Mouse (Mus musculus) frontal cortex, postnatal 10 days (tissue): ENCODE data around the gene Zik1.
A peak's percentile ranks its signal among the peaks of the same experiment; 100 is the strongest.

Experiments used
- DNase-seq, 2 experiments: peaks; one replicate each; pipeline ENCODE4 v3.0.0; 2022; ENCODE audit warnings: low spot score in 2 of 2, mixed read lengths in 1 of 2

The Zik1 gene

DNA sequence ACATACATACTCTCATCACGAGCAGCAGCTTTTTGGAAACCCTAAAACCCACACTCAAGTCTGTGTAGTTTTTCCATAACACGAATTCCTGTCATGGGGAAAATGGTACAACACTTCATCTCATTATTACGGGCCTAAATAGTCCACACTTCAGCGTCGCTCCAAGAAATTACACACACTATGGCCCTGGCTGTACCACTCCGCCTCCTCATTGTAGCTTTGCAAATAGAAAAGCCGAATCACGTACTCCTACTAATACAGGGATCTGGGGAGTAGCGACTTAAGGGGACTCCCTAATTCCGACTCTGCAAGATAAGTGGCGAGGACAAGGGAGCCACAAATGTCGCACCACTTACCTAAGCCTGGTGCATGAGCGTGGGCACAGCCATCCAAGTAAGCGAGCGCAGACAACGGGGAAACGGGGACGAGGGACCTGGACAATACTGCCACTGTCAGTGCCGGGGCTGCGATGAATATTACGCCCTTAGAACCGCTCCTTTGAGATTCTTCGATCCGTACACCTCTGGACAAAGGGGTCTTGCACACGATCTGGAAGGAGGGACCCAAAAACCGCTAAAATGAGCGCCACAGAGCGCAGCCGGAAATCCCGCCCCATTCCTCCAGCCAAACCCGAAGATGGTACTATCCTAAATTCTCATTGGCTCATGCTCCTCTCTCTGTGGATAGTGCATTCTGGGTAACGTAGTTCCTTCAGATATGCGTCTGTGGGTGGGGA is at the start of gene Zik1:
Gene Zik1 (minus strand): TSS at position 609 of the 736 bp plus-strand sequence.
- DNase-seq: peak; percentile 66 to 76

DNA sequence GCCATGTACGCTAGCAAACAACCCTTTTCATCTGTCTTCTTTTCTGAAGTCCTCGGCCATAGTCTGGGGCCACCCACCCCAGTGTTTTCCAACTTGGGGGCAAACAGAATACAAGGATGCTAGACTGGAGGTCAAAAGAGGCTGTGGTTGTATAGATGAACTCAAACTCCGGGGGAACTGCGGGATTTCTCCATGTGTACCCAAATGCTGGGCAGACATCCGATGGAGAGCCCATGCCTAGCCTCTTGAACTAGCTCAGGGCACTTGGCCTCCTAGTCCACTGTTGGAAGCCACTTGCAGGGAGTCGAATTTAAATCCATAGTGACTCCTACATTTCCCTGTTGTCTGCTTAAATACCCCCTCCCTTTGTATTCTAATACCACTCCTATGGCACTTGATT is 384 bp upstream of the Zik1 start:
- DNase-seq: no peak

DNA sequence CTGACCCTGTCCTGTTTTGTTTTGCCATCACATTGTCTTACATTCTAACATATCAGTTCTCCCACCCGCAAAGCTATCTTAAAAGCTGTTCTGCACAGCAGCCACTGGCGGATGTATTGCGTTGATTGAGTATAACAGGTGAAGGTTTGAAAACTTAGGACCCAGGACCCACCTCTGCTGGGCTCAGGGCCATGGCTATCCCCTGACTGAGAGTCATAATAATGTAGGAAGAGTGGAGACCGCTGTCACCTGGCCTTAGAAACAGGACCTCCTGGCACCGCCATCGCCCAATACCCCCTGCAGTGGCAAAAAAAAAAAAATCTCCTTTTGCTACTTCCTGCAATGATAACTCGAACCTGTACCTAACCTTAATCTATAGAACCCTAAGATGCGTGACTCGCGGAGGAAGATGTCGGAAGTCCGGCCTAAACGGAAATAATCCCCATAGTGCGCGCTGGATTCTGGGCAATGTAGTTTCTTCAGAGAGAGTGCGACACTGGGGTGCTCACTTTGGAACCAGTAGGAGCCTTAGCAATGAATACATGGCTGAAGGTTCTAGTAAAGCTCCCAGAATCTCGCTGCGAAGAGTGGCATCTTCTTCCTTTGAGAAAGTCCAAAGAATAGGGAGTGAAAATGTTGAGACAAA is 14.5 kb downstream of the Zik1 start:
- DNase-seq: peak; percentile 24 to 55

DNA sequence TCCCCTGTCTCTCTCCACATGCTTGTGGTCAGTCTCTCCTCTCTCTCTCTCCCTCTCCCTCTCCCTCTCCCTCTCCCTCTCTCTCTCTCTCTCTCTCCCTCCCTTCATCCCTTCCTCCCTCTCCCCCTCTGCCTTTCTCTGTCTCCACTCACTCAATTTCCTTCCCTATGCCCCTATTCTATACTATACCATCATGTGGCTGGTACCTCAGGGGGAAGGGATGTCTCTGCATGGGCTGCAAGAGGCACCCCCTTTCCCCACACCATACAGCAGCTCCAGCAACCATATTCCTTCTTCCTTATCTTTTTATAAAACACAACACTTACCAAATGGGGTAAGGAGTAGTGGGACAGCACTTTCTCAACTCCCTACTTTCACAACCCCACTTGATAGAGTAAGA is 15.4 kb downstream of the Zik1 start:
- DNase-seq: no peak

DNA sequence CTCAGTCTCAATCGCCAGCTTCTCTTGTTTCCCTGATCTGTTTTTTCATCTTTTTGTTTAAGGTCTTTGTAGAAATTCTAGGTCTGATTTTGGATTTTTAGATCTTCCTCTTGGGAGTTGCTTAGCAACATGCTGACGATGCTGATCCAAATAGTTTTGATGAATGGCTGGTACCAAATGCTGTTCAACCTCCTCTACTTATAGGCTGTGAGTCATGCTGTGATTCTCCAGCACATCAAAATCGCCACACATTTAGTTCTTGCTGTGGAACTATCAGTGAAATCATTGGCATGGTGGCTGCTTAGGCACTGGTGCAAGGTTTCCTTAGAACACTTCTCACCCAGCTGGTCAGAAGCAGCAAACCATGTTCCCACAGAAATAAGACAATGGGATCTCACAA is 37.0 kb downstream of the Zik1 start:
- DNase-seq: no peak

DNA sequence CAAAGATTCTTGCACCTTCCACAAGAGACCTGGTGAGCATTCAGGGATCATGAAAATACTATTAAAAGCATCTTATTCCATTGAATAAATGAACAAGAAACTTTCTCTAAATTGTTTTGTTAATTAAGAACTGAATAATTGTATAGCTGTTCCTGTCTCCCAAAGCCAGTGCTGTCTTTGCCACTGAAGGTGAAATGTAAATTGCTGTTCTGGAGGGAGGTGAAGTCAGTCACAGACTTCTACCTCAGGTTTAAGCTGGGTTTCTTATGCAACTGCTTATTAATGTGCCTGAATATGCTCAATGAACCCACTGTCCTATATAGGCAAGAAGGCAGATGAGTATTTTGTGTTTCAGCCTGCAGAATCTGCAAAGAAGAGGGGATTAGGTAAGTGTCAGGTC is 52.2 kb downstream of the Zik1 start, which contains the start of gene Vmn1r67:
Gene Vmn1r67 (plus strand): TSS at position 301 of the 400 bp plus-strand sequence.
- DNase-seq: no peak
